Mouse (Mus musculus) neural tube, embryonic 14.5 days (tissue): Measurements from ENCODE around the gene Eif3c. TPM values are rescaled to one million over a fixed set of nuclear protein-coding genes. Genes with fewer than 3 reads are reported as not detected.
A peak's percentile ranks its signal among the peaks of the same experiment; 100 is the strongest.

ENCODE experiments used
- ATAC-seq: fragments of 200-750 bp; cut with Nextera tagmentation; 2 replicates; pipeline ENCODE4 v1.8.0; 2017; ENCODE audit warnings: low read depth, mild to moderate bottlenecking, moderate TSS enrichment, moderate library complexity
- H3K27ac ChIP-seq: fragments of 300-500 bp; sonication (generic); 2 replicates; pipeline ENCODE4 v1.5.1; 2014; ENCODE audit warnings: low read depth, mild to moderate bottlenecking, control low read depth, low read length, moderate library complexity, mixed read lengths
- H3K27me3 ChIP-seq: fragments of 300-500 bp; sonication (generic); 2 replicates; pipeline ENCODE4 v1.6.1; 2014; ENCODE audit warnings: low read length; ENCODE audit not compliant: control insufficient read depth, insufficient read depth
- H3K36me3 ChIP-seq: fragments of 300-500 bp; sonication (generic); 2 replicates; pipeline ENCODE4 v1.6.1; 2014; ENCODE audit warnings: low read length, mixed read lengths; ENCODE audit not compliant: control insufficient read depth, insufficient read depth
- H3K4me1 ChIP-seq: fragments of 300-500 bp; sonication (generic); 2 replicates; pipeline ENCODE4 v1.6.1; 2014; ENCODE audit warnings: low read length; ENCODE audit not compliant: control insufficient read depth, insufficient read depth
- H3K4me2 ChIP-seq: fragments of 300-500 bp; sonication (generic); 2 replicates; pipeline ENCODE4 v1.6.1; 2014; ENCODE audit warnings: mild to moderate bottlenecking, low read depth, low read length, control low read depth
- H3K4me3 ChIP-seq: fragments of 300-500 bp; sonication (generic); 2 replicates; pipeline ENCODE4 v1.5.1; 2014; ENCODE audit warnings: low read depth, low read length, control low read depth, mixed read lengths
- H3K9ac ChIP-seq: fragments of 300-500 bp; sonication (generic); replicated peaks from 2 replicates; pipeline ENCODE4 v1.6.1; 2014; ENCODE audit warnings: low read depth, mild to moderate bottlenecking, control low read depth, low read length, mixed read lengths
- H3K9me3 ChIP-seq: fragments of 300-500 bp; sonication (generic); 2 replicates; pipeline ENCODE4 v1.6.1; 2016; ENCODE audit warnings: low read length; ENCODE audit not compliant: control insufficient read depth
- WGBS: fragments of 180-500 bp; shearing (Covaris S2); extraction: QIAGEN DNeasy Blood & Tissue Kit; methylation state at CpG from one replicate; pipeline ENCODE4 v1.1.7; 2014; 5-methylcytosine and 5-hydroxymethylcytosine counted together
- polyA plus RNA-seq: library from polyadenylated mRNA; unstranded; fragments of >200 nt; fragmentation: Nextera tagmentation; extraction: Ambion mirVana; gene quantifications from 2 replicates; pipeline ENCODE4 v1.2.1, GENCODE M21; 2014

Gene Eif3c
- polyA plus RNA-seq, 1 experiment from 2014 or later, result 156 TPM

DNA sequence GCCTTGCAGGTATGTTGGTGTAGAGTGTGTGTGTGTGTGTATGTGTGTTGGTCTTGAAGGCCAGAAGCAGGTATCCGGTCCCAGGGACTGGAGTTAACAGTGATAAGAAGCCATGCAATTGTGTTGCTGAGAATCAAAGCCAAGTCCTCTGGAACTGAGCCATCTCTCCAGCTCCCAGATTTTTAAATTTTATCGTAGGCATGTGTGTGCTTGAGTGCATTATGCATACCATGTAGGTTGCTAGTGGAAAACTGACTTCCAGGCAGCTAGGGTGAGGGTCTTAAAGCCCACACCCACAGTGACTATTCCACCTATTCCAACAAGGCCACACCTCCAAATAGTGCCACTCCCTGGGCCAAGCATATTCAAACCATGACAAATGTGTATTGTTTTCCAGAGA, 61.3 kb downstream of the Eif3c start:
- no peak overlapping the region for H3K27ac ChIP-seq

DNA sequence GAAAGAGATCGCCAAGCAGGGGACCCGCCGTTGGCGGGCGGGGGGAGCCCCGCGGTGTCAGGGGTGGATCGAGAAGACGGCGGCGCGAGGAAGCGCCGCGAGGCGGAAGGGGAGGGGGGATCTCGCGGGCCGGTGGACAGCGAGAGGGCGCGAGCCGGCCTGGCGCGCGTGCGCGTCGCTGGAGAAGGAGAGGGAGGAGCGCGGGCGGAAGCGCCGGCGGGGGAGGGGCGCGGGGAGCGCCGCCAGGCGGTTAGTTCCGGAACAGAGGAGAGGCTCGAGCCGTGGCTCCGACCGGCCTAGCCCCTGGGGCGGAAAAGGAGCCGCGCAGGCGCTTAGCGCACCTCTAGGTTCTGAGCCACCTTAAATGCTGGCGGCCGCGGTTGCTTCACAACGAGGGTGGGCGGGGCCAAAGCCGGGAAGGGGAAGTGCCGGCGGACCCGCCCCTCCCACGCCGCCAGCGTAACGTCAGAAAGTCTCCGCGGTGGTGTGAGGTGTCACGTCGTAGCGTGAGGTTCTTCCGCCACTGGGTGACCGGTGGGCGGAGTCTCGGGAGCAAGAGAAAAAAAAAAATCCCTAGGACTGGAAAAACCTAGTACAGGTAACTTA, 62.8 kb downstream of the Eif3c start, which contains the start of gene Atxn2l:
Gene Atxn2l (minus strand): TSS at position 165 of the 606 bp plus-strand sequence.
- peak within 1 kb of the TSS; percentile 62 for H3K4me2 ChIP-seq
- peak; percentile 85 for ATAC-seq
- no peaks in the 10 kb centered on the region for H3K9me3 ChIP-seq
- H3K4me3 ChIP-seq, result peak within 1 kb of the TSS; percentile 100
- H3K27me3 ChIP-seq, result no peaks in the 10 kb centered on the region
- under 1% methylated on average over 63 of the region's 72 CpGs for WGBS
- peak within 1 kb of the TSS; percentile 100 for H3K9ac ChIP-seq
- peaks cover 10% of the 10 kb centered on the region for H3K4me1 ChIP-seq
- H3K27ac ChIP-seq, result peak within 1 kb of the TSS; percentile 99
- H3K36me3 ChIP-seq, result peaks cover 27% of the 10 kb centered on the region

More for the DNA sequence above, 61.3 kb downstream of the Eif3c start:
- Histone ChIP-seq H3K4me3 (no peak overlapping the region), H3K27me3 (no peaks in the 10 kb centered on the region), H3K9ac (no peak overlapping the region), H3K9me3 (no peaks in the 10 kb centered on the region), H3K36me3 (peaks cover 13% of the 10 kb centered on the region), H3K4me1 (peaks cover 10% of the 10 kb centered on the region), H3K4me2 (no peak overlapping the region)
- ATAC-seq, result no peak
- 92% methylated on average over 2 of the region's 2 CpGs for WGBS

DNA sequence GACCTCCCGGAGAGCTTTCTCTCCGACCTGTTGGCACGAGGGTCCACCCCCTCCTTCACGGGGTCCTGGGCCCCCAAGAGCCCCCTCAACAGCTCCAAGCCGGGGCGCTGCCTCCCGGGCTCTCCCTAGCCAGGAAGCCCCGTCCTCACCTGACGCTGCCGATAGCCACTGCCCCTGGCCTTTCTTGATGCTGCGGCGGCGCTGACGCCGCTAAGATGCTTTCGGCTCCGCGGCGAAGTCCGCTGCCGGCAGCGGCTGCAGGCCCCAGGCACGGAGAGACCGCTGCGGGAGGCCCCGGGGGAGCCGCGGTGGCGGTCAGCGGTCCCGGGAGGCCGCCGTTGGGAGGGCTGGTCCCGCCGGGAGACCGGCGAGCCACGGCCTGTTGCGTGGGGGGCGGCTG, 63.5 kb downstream of the Eif3c start:
- Histone ChIP-seq H3K4me2 (peak overlapping the region; percentile 43), H3K4me1 (peaks cover 10% of the 10 kb centered on the region), H3K4me3 (peak overlapping the region; percentile 100), H3K9ac (peak overlapping the region; percentile 100), H3K36me3 (peaks cover 33% of the 10 kb centered on the region), H3K27me3 (no peaks in the 10 kb centered on the region), H3K9me3 (no peaks in the 10 kb centered on the region), H3K27ac (peak overlapping the region; percentile 99)
- ATAC-seq, result no peak
- under 1% methylated on average over 39 of the region's 40 CpGs for WGBS

DNA sequence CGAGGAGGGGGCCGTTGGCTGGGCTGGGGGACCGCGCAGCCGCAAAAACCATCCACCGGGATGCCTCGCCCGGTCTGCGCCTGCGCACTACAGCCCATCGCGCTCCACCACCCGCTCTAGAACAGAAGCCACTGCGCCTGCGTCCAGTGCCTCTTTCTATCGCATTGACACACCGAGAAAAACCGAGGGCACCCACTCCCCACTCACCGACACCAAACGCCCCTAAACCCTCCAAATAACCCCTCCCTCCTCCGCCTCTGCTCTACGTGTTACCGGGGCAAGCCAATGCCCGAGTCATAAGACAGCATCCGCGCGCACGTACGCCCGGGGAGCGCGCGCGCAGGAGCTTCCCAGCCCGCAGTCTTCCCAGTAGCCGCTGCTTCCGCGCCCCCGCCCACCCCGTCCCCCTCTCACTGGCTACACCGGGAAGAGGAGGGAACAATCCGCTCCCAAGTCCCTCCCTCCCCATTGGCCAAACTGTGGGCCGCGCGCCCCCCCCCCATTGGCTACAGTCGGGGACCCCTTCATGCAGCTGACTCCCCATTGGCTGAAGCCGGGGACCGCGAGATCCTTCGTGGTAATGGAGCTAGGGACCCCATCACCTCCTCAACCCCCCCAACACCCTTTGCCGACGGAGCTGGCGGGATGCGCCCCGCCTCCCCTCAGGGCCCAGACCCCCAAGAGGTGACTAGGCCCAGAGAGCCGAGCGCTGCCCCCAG, 64.0 kb downstream of the Eif3c start:
- no peaks in the 10 kb centered on the region for H3K27me3 ChIP-seq
- H3K36me3 ChIP-seq, result peaks cover 39% of the 10 kb centered on the region
- H3K4me3 ChIP-seq, result peak overlapping the region; percentile 100
- peaks cover 10% of the 10 kb centered on the region for H3K4me1 ChIP-seq
- peak overlapping the region; percentile 99 for H3K27ac ChIP-seq
- H3K9me3 ChIP-seq, result no peaks in the 10 kb centered on the region
- 0% methylated on average over 44 of the region's 57 CpGs for WGBS
- H3K9ac ChIP-seq, result peak overlapping the region; percentile 100
- ATAC-seq, result peak; percentile 93
- H3K4me2 ChIP-seq, result peak overlapping the region; percentile 62

DNA sequence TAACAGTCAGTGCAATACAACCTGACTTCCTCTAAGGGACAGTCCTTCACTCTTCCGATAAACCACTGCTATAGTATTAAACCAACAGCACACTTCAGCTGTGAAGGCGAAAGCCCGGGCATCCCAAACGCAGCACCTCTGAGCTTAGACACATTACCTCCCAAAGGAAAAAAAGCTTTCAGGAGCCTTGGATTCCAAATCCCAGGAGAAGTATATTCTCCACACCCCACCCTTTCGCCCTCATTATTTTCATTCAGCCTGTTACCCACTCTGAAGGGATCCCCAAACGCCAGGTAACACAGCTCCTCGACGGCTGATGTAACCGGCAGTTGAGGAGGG, 64.6 kb downstream of the Eif3c start:
- H3K4me3 ChIP-seq, result peak overlapping the region; percentile 100

DNA sequence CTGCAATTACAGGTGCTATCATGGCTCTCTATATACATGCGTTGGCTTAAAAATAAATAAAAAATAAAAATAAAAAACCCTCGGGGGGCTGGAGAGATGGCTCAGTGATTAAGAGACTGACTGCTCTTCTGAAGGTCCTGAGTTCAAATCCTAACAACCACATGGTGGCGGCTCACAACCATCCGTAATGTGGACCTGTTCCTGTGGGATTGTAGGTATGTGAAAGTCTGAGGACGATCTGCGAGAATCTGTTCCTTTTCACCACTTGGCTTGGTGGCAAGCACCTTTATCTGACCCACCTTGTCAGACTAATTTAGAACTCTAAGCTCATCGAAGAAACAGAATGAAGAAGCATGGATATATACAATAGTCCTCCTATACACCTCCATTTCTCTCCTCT, 66.8 kb downstream of the Eif3c start:
- no peak overlapping the region for H3K4me3 ChIP-seq
- peaks cover 10% of the 10 kb centered on the region for H3K4me1 ChIP-seq
- H3K4me2 ChIP-seq, result no peak overlapping the region
- peaks cover 66% of the 10 kb centered on the region for H3K36me3 ChIP-seq
- no peaks in the 10 kb centered on the region for H3K27me3 ChIP-seq
- ATAC-seq, result no peak
- H3K9me3 ChIP-seq, result no peaks in the 10 kb centered on the region
- H3K27ac ChIP-seq, result no peak overlapping the region
- WGBS, result 97% methylated on average over 7 of the region's 7 CpGs
- no peak overlapping the region for H3K9ac ChIP-seq

More for the DNA sequence above, 64.6 kb downstream of the Eif3c start:
- 0 out of 2 replicates have a peak, but pooled peaks have one; percentile 3 for ATAC-seq
- 6% methylated on average over 9 of the region's 9 CpGs for WGBS
- Histone ChIP-seq H3K4me2 (peak overlapping the region; percentile 62), H3K4me1 (peaks cover 10% of the 10 kb centered on the region), H3K27ac (peak overlapping the region; percentile 99), H3K36me3 (peaks cover 44% of the 10 kb centered on the region), H3K9ac (peak overlapping the region; percentile 74), H3K27me3 (no peaks in the 10 kb centered on the region), H3K9me3 (no peaks in the 10 kb centered on the region)

DNA sequence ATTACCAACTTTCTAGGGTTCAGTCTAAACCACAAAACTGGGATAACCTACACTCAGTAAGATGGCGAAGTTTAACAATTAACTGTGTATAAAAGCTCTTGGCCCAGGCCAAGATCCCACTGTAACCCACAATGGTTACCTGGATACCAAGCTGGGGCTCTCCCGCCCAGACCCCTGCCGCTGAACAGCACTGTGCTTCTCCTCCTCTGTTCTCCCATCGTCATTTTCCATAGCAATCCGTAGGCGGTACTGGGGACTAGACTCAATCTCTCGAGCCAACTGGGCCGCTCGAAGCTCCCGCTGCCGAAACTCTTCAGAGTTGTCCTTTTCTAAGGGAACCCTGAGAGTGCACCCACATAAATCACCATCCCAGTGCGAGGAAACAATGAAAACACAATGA, 68.2 kb downstream of the Eif3c start:
- Histone ChIP-seq H3K36me3 (peaks cover 81% of the 10 kb centered on the region), H3K9ac (no peak overlapping the region), H3K4me3 (no peak overlapping the region), H3K27me3 (no peaks in the 10 kb centered on the region), H3K27ac (no peak overlapping the region), H3K4me2 (no peak overlapping the region), H3K9me3 (no peaks in the 10 kb centered on the region), H3K4me1 (peaks cover 6% of the 10 kb centered on the region)
- ATAC-seq, result no peak
- WGBS, result 81% methylated on average over 12 of the region's 12 CpGs

DNA sequence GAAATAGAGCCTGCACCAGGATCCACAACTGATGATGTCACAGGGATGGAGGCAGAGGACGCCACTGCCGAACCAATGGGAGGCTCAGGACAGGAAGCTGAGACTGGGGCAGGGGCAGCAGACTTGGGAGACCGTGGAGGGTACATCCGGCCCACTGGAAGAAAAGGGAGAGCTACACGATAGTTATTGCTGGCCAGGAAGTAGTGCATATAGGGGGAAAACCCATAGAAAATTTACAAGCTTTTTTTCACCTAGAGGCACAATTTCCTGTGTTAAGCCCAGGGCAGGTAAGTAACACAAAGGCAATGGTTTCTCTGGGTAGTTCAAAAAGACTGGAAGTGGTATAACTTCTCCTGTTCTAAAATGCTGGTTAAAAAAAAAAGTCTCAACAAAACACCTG, 69.7 kb downstream of the Eif3c start:
- ATAC-seq, result no peak
- H3K4me3 ChIP-seq, result no peak overlapping the region
- no peak overlapping the region for H3K4me2 ChIP-seq
- peaks cover 96% of the 10 kb centered on the region for H3K36me3 ChIP-seq
- no peak overlapping the region for H3K27ac ChIP-seq
- WGBS, result 91% methylated on average over 5 of the region's 5 CpGs
- no peaks in the 10 kb centered on the region for H3K9me3 ChIP-seq
- no peak overlapping the region for H3K9ac ChIP-seq
- H3K4me1 ChIP-seq, result peaks cover 6% of the 10 kb centered on the region
- H3K27me3 ChIP-seq, result no peaks in the 10 kb centered on the region
